Mouse (Mus musculus): ENCODE measurements around the gene Ddc.

Ddc gene

DNA sequence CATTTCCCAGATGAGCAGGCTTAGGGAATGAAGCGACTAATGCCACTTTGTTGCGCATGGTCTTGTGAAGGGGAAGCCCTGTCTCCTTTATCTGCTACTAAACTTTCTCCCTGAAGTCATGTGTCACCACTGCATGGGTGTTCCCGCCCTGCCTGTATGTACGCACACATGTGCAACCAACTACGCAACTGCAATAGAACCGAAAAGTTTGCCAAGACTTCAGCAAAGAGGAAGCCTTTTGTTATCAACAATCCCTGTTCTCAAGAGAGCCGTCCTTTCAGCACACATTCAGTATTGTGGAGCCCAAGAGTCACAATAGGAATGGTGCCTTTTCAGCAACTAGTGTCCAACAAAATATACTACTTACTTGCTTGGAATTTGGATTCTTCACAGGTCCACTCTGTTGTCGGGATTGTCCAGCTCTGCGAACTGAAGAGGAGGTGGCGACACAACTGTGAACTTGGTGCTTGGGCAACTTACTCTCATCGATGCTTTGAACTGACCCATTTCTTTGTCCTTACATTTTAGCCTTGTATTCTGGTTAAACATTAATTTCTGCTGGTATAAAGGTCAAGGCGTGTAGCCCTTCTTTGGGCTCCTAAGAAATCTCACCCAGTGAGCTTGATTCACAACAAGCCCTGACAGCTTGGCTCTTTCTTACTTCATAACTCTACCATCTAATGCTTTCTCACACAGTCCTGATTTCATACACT is at the start of gene Ddc:
Gene Ddc (minus strand): TSS at position 500 of the 713 bp plus-strand sequence.
- DNase-seq, result no peak

DNA sequence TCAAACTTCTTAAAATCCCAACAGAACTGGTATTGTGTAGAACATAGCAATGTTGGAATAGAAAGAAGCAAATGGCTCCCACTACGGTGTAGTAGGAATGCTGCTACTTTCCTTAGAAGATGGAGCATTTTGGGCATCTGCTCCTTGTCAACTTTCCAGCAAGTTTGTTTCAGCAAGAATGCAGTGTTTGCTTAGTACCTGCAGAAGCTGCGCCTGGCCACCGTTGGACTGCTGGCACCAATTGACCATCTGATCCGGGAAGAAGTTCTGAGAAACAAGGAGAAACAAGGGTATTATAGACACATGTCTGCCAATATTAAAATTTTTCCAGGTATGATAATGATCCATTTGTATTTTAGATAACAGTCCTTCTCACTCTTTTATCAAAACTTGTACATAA is 47.8 kb upstream of the Ddc start:
- DNase-seq, result no peak

DNA sequence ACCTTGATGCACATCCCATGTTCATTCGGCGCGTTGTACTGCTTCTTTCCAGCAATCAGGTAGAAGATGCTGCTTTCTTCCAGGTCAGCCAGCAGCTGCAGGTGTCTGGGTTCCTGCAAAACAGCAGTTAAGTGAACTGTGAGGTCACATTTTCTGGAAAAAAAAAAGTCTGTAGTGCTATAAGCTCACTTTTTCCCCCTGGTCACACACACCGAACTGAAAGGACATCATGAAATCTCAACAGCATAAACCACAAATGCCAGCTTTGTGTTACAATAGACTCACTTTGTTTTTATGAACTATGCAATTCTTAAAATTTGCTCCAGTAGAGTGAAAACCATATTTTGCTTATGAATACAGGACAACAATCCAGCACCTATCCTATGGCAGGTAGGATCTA is 46.9 kb upstream of the Ddc start:
- DNase-seq, result no peak

GRCm38 (mm10) chr11:11944082-11944349 is 46.1 kb upstream of the Ddc start:
- no peak for DNase-seq

GRCm38 (mm10) chr11:11943240-11944081 is 45.5 kb upstream of the Ddc start:
- no peak for DNase-seq

GRCm38 (mm10) chr11:11942320-11943217 is 44.6 kb upstream of the Ddc start:
- DNase-seq, result no peak

GRCm38 (mm10) chr11:11940833-11941681 is 43.1 kb upstream of the Ddc start:
- DNase-seq, result no peak

GRCm38 (mm10) chr11:11939611-11940010 is 41.7 kb upstream of the Ddc start:
- DNase-seq, result no peak

GRCm38 (mm10) chr11:11938591-11938990 is 40.6 kb upstream of the Ddc start:
- no peak for DNase-seq

- no peak for DNase-seq
Observed at GRCm38 (mm10) chr11:11937340-11938030, 39.5 kb upstream of the Ddc start.

- no peak for DNase-seq
Observed at GRCm38 (mm10) chr11:11934808-11935207, 36.9 kb upstream of the Ddc start.

DNA sequence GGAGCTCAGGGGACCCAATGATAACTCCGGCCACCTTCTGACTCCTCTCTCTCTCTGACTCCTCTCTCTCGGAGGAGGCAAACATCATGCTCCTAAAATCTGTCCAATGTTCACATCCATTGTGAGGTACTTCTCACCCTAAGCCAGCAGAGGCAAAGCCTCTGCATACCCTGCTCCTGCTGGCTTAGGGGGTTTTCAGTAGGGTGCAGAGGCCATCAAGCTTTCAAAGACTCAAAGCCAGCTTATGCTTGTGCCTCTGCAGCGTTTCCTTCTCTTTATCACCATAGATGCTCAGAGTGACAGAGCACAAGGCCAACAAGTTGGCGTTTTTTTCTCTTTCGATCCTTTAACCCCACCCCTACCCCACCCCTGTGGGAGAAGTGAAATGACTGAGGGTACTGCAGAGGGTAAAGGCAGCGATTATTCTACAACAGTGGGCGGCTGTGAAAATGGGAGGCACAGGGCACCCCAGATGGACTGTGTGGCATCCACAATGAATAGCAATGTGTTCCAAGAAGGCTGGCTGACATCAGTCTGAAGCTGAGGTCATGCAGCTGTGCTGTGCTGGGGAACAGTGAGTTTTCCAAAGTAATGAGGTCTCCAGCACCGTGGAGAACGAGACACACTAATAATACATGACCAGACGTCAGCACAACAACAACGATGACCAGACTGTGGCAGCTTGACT is 34.3 kb upstream of the Ddc start:
- no peak for DNase-seq

DNA sequence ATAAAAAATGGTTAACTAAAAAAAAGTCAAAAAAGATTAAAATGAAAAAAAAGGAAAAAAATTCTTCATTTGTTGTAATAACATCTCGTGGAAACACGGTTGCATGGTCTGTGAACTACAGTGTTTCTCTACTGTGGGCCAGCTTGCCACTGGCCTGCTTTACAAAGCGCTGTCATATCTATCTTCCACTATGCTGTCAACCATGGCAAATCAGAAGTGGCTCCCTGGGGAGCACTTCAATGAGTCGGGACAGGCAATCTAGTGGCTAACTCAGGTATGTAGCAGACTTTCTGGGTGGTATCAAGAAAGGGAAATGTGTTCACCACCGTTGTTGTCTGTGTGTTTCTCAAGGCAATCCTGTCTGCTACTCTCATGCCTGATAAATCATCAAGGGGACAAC is 33.7 kb upstream of the Ddc start:
- no peak for DNase-seq

DNA sequence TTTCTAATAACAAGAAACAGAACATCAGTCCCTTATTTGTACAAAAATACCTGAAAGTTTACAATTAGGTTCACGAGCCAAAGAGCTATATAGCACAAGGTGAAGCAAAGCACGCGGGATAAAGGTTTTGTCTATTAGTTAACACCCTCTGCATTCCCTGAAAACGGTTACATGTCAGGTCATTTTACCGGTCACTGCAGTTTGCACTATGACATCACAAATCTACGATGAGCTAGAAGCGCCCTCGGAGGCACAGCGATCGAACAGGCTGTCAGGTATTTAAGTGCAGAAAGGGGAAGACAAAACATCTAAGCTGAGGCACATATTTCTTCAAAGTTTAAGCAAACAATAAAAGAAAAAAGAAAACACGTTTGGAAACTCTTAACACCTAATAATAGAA is 32.6 kb upstream of the Ddc start:
- no peak for DNase-seq

DNA sequence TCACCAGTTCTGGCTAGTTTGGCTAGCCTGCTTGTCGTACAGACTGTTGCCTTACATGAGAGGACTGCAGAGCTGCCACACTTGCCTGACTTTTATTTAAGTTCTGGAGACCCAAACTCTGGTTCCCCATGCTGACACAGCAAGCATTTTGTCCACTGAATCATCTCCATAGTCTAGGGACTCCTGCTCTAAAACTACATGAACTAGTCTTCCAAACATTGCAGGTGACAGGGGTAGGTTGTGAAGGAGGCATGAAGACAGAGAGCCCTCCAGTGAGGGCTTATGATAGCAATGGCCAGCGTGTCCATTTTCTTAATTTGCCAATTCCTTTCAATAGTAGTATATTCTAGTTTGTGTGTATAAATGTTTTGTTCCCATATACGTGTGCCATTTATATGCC is 31.1 kb upstream of the Ddc start:
- DNase-seq, result no peak

GRCm38 (mm10) chr11:11928586-11928985 is 30.6 kb upstream of the Ddc start:
- DNase-seq, result no peak

GRCm38 (mm10) chr11:11923900-11924299 is 26.0 kb upstream of the Ddc start:
- DNase-seq, result no peak

- DNase-seq, result no peak
Observed at GRCm38 (mm10) chr11:11923345-11923744, 25.4 kb upstream of the Ddc start.

DNA sequence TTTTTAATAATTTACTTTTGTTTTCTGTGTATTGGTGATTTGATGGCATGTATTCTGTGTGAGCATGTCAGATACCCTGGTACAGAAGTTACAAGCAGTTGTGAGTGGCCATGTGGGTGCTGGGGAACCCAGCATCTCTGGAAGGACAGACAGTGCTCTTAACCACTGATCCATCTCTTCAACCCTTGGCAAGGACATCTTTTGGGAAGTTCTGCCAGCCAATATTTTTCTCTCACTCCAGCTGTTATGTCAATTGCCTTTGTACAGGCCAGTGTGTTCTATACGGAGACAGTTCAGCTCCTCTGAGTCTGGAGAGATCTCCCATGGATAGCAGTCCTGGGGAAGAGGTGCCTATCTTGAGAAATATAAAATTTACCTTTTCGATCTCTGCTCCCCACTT is 24.2 kb upstream of the Ddc start:
- DNase-seq, result no peak

GRCm38 (mm10) chr11:11907703-11908413 is 9.9 kb upstream of the Ddc start:
- no peak for DNase-seq

- no peak for DNase-seq
Observed at GRCm38 (mm10) chr11:11905518-11905917, 7.6 kb upstream of the Ddc start.

Data from right cerebral cortex, postnatal 25 days (tissue).